Mouse (Mus musculus) hindbrain, embryonic 14.5 days (tissue): ENCODE results near the gene Nop53. TPM values are rescaled to one million over a fixed set of nuclear protein-coding genes. Genes with fewer than 3 reads are reported as not detected.

Experiments
- ATAC-seq: fragments of 200-750 bp; cut with Nextera tagmentation; 2 replicates; pipeline ENCODE4 v1.8.0; 2017; ENCODE audit warnings: moderate number of reproducible peaks, mild to moderate bottlenecking, moderate TSS enrichment, moderate library complexity; ENCODE audit not compliant: low FRiP score
- DNase-seq: peaks from one replicate; pipeline ENCODE4 v3.0.0-alpha.2; 2015; ENCODE audit warnings: low spot score
- H3K27ac ChIP-seq: fragments of 300-500 bp; sonication (generic); 2 replicates; pipeline ENCODE4 v1.5.1; 2014; ENCODE audit warnings: mild to moderate bottlenecking, moderate library complexity
- H3K27me3 ChIP-seq: fragments of 300-500 bp; sonication (generic); 2 replicates; pipeline ENCODE4 v1.6.1; 2014; ENCODE audit warnings: mild to moderate bottlenecking, low read length, mixed read lengths; ENCODE audit not compliant: control insufficient read depth, insufficient read depth
- H3K36me3 ChIP-seq: fragments of 300-500 bp; sonication (generic); replicated peaks from 2 replicates; pipeline ENCODE4 v1.6.1; 2014; ENCODE audit not compliant: control insufficient read depth, insufficient read depth
- H3K4me1 ChIP-seq: fragments of 300-500 bp; sonication (generic); replicated peaks from 2 replicates; pipeline ENCODE4 v1.6.1; 2014; ENCODE audit warnings: antibody characterized with exemption, low read length, mixed read lengths; ENCODE audit not compliant: control insufficient read depth, insufficient read depth
- H3K4me2 ChIP-seq: fragments of 300-500 bp; sonication (generic); replicated peaks from 2 replicates; pipeline ENCODE4 v1.6.1; 2014; ENCODE audit warnings: mild to moderate bottlenecking, moderate library complexity
- H3K4me3 ChIP-seq: fragments of 300-500 bp; sonication (generic); replicated peaks from 2 replicates; pipeline ENCODE4 v1.5.1; 2014; ENCODE audit warnings: mild to moderate bottlenecking, low read length
- H3K9ac ChIP-seq: fragments of 300-500 bp; sonication (generic); 2 replicates; pipeline ENCODE4 v1.6.1; 2014
- H3K9me3 ChIP-seq: fragments of 300-500 bp; sonication (generic); 2 replicates; pipeline ENCODE4 v1.6.1; 2016; ENCODE audit warnings: low read length; ENCODE audit not compliant: control insufficient read depth
- WGBS: fragments of 180-500 bp; shearing (Covaris S2); extraction: QIAGEN DNeasy Blood & Tissue Kit; methylation state at CpG from one replicate; pipeline ENCODE4 v1.1.7; 2014; 5-methylcytosine and 5-hydroxymethylcytosine counted together
- polyA plus RNA-seq: library from polyadenylated mRNA; unstranded; fragments of >200 nt; fragmentation: Nextera tagmentation; extraction: Ambion mirVana; gene quantifications from 2 replicates; pipeline ENCODE4 v1.2.1, GENCODE M21; 2014

Nop53 gene
- polyA plus RNA-seq, 1 experiment from 2014 or later: 114 TPM

GRCm38 (mm10) chr7:15933437-15934359, 12.2 kb downstream of the Nop53 start:
- ATAC-seq (no peak), DNase-seq (no peak)
- WGBS: 65% methylated on average over 16 of the region's 16 CpGs
- Histone ChIP-seq H3K27ac (no peak overlapping the region), H3K4me2 (no peak overlapping the region), H3K9me3 (no peaks in the 10 kb centered on the region), H3K4me1 (no peaks in the 10 kb centered on the region), H3K27me3 (no peaks in the 10 kb centered on the region), H3K4me3 (no peak overlapping the region), H3K36me3 (peaks cover 36% of the 10 kb centered on the region), H3K9ac (no peak overlapping the region)

DNA sequence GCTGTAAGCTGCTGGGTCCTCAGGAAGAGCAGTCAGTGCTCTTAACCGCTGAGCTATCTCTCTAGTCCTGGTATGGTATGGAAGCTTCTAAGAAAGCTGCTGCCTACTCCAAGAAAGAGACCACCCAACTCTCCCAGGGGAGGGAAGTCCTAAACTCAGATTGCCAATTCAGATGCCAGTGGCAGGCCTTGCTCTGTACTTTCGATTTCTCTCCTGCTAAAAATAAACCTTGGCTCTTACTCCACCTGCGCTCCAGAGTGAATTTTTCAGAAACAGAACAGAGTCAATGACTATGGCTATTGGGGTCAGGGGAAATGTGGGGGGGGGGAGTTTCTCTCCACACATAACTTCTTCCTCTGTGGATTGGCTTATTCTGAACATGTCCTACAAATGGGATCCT, 14.2 kb downstream of the Nop53 start:
- no peak overlapping the region for H3K9ac ChIP-seq
- no peaks in the 10 kb centered on the region for H3K27me3 ChIP-seq
- no peak overlapping the region for H3K4me3 ChIP-seq
- ATAC-seq: no peak
- H3K27ac ChIP-seq: no peak overlapping the region
- H3K36me3 ChIP-seq: peaks cover 15% of the 10 kb centered on the region
- no peak for DNase-seq
- no peak overlapping the region for H3K4me2 ChIP-seq
- no peaks in the 10 kb centered on the region for H3K9me3 ChIP-seq
- H3K4me1 ChIP-seq: no peaks in the 10 kb centered on the region
- WGBS: 85% methylated on average over 3 of the region's 3 CpGs

- Histone ChIP-seq H3K27me3 (no peaks in the 10 kb centered on the region), H3K27ac (no peak overlapping the region), H3K36me3 (peaks cover 4% of the 10 kb centered on the region; the same call in 1 of the 2 replicates), H3K9ac (no peak overlapping the region), H3K4me1 (no peaks in the 10 kb centered on the region), H3K9me3 (no peaks in the 10 kb centered on the region), H3K4me2 (no peak overlapping the region), H3K4me3 (no peak overlapping the region)
- WGBS: 57% methylated on average over 2 of the region's 2 CpGs
- no peak for DNase-seq
- no peak for ATAC-seq
Observed at GRCm38 (mm10) chr7:15930543-15930942, 15.3 kb downstream of the Nop53 start.

GRCm38 (mm10) chr7:15929910-15930309, 16.0 kb downstream of the Nop53 start:
- Histone ChIP-seq H3K4me3 (no peak overlapping the region), H3K27ac (no peak overlapping the region), H3K9ac (no peak overlapping the region), H3K4me2 (no peak overlapping the region), H3K4me1 (no peaks in the 10 kb centered on the region), H3K36me3 (no peaks in the 10 kb centered on the region), H3K9me3 (no peaks in the 10 kb centered on the region), H3K27me3 (no peaks in the 10 kb centered on the region)
- DNase-seq: no peak
- no peak for ATAC-seq
- 44% methylated on average over 4 of the region's 4 CpGs for WGBS

DNA sequence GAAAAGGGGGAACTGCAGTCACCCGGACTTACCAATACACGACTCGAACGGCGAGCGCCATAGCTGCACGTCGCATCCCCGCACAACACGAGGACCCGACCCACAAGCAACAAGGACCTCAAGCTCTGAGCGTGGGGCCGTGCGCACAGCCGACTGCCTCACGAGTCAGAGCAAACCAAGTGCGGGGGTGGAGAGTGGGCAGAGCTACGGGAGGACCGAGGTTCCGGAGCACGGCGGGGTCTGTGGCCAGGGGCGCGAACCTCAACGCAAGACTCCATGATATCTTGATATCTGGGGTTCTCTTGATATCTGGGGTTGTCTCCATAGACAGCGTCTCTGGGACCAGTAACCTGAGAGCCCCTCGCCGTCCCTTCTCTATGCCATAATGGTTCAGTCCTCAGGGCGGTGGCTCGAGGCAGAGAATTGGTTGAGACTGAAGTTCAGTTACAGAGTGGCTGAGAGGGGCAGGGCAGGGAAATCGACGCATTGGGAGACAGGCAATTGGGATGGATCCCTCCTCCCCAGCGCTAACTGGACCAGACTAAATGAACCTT, 23.6 kb downstream of the Nop53 start, which contains the start of gene Selenow:
TSS of gene Selenow (minus strand) at position 183 of the 554 bp plus-strand sequence.
- H3K27me3 ChIP-seq: no peaks in the 10 kb centered on the region
- H3K4me2 ChIP-seq: peak within 1 kb of the TSS; percentile 85
- ATAC-seq (peak; percentile 94), DNase-seq (peak; percentile 92)
- H3K36me3 ChIP-seq: peaks cover 27% of the 10 kb centered on the region
- H3K4me3 ChIP-seq: peak within 1 kb of the TSS; percentile 77
- H3K9me3 ChIP-seq: no peaks in the 10 kb centered on the region
- peak within 1 kb of the TSS; percentile 87 for H3K9ac ChIP-seq
- H3K27ac ChIP-seq: peak within 1 kb of the TSS; percentile 91
- 0% methylated on average over 33 of the region's 33 CpGs for WGBS
- H3K4me1 ChIP-seq: peaks cover 20% of the 10 kb centered on the region

DNA sequence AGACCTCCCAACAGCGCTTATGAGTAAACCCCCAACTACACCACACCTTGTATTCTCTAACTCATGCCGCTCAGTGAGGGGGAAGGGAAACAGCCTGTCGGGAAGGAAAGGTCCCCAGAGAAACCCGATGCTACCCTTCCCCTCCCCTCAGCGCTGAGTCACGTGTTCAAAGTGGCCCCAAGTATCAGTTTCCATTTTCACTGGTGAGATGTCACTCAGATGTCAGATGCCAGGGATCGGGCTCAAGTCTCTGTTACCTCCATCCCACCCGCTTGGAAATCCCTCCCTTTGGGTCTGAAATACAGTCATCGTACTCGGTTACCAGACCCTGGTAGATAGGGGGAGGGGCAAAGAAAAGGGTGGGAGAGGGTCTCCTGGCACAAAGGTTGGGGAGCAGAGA, 24.1 kb downstream of the Nop53 start:
- Histone ChIP-seq H3K27me3 (no peaks in the 10 kb centered on the region), H3K4me3 (peak overlapping the region; percentile 77), H3K4me1 (peaks cover 20% of the 10 kb centered on the region), H3K9me3 (no peaks in the 10 kb centered on the region), H3K27ac (peak overlapping the region; percentile 91), H3K4me2 (peak overlapping the region; percentile 85), H3K36me3 (peaks cover 32% of the 10 kb centered on the region), H3K9ac (peak overlapping the region; percentile 87)
- DNase-seq (peak; percentile 64), ATAC-seq (peak; percentile 44; the same call in 1 of the 2 replicates)
- WGBS: 1% methylated on average over 10 of the region's 10 CpGs

DNA sequence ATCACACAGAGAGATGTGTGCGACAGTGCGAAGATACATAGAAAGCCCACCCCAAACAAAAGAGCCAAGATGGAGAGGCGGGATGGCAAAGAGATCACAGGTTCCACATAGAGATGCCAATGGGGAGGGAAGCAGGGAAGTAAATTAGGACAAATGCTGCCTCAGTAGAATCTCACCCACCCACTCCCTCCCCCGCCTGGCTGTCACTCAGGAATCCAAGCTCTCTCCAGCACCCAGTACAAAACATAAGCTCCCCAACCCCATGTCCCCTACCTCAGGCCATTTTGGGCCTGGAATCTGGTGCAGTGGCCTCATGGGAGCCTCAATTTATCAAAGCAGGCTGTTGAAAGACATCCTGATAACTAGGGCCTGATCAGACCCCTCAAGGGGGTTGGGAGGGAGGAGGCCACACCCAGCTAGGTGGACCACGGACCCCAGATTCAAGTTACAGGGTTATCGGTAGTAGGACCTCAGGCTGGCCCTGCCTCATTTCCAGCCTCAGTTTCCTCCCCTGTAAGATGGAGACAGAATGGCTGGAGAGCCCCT, 25.2 kb downstream of the Nop53 start:
- Histone ChIP-seq H3K36me3 (peaks cover 38% of the 10 kb centered on the region), H3K4me1 (peaks cover 20% of the 10 kb centered on the region), H3K27me3 (no peaks in the 10 kb centered on the region), H3K4me3 (peak overlapping the region; percentile 77), H3K9me3 (no peaks in the 10 kb centered on the region), H3K9ac (peak overlapping the region; percentile 87), H3K27ac (no peak overlapping the region), H3K4me2 (peak overlapping the region; percentile 85)
- 86% methylated on average over 6 of the region's 6 CpGs for WGBS
- no peak for DNase-seq
- no peak for ATAC-seq

GRCm38 (mm10) chr7:15919947-15920346, 25.9 kb downstream of the Nop53 start:
- H3K9me3 ChIP-seq: no peaks in the 10 kb centered on the region
- peaks cover 20% of the 10 kb centered on the region for H3K4me1 ChIP-seq
- no peak overlapping the region for H3K27ac ChIP-seq
- peaks cover 38% of the 10 kb centered on the region for H3K36me3 ChIP-seq
- DNase-seq (no peak), ATAC-seq (no peak)
- H3K9ac ChIP-seq: no peak overlapping the region
- no peaks in the 10 kb centered on the region for H3K27me3 ChIP-seq
- WGBS: 93% methylated on average over 9 of the region's 9 CpGs
- peak overlapping the region; percentile 77; the same call in 1 of the 2 replicates for H3K4me3 ChIP-seq
- peak overlapping the region; percentile 85 for H3K4me2 ChIP-seq

DNA sequence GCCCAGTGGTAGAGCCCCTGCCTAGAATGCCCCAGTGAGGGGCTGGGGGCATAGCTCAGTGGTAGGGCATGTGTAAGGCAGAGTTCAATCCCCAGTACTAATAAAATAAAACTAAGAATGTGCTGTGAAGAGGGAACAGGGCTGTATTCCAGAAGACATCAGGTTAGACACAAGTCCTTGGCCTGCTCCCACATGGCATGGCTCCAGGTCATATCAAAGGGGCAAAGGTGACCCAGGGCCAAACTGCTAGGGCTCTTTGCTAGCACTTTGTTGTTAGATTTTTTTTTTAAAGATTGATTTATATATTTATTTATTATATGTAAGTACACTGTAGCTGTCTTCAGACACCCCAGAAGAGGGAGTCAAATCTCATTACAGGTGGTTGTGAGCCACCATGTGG, 27.5 kb downstream of the Nop53 start:
- Histone ChIP-seq H3K36me3 (peaks cover 38% of the 10 kb centered on the region), H3K9ac (no peak overlapping the region), H3K4me3 (no peak overlapping the region), H3K9me3 (no peaks in the 10 kb centered on the region), H3K4me2 (no peak overlapping the region), H3K27me3 (no peaks in the 10 kb centered on the region), H3K27ac (no peak overlapping the region), H3K4me1 (peaks cover 20% of the 10 kb centered on the region)
- DNase-seq (no peak), ATAC-seq (no peak)
